Mouse (Mus musculus) ES-Bruce4 (cell line): ENCODE data around the gene Ctdsp1.

Source experiments
- CTCF ChIP-seq: IDR thresholded peaks from one replicate; pipeline ENCODE4 v1.8.1; 2011; ENCODE audit warnings: low read depth, low read length
- EP300 ChIP-seq: IDR thresholded peaks from 2 replicates; pipeline ENCODE4 v1.6.1; 2011; ENCODE audit warnings: low read depth, low read length; ENCODE audit not compliant: insufficient read depth
- POLR2A ChIP-seq: IDR thresholded peaks from one replicate; pipeline ENCODE4 v1.8.1; 2011; ENCODE audit warnings: low read length; ENCODE audit not compliant: insufficient read depth

- TF ChIP-seq CTCF (no peak), EP300 (no peak), POLR2A (no peak)
Measured at GRCm38 (mm10) chr1:74380484-74380883, 10.8 kb upstream of the Ctdsp1 start.
